Mouse (Mus musculus) liver, embryonic 11.5 days (tissue): ENCODE data around the gene Actl7a. TPM values are rescaled to one million over a fixed set of nuclear protein-coding genes. Genes with fewer than 3 reads are reported as not detected.

ENCODE experiments used
- ATAC-seq: fragments of 200-750 bp; cut with Nextera tagmentation; replicated peaks from 2 replicates; pipeline ENCODE4 v1.8.0; 2017; ENCODE audit warnings: moderate number of reproducible peaks, mild to moderate bottlenecking, moderate TSS enrichment, moderate library complexity; ENCODE audit not compliant: low FRiP score
- DNase-seq: peaks from one replicate; pipeline ENCODE4 v3.0.0-alpha.2; 2017; ENCODE audit warnings: low spot score
- H3K27ac ChIP-seq: fragments of 300-500 bp; sonication (generic); 2 replicates; pipeline ENCODE4 v1.5.1; 2014; ENCODE audit warnings: mild to moderate bottlenecking, low read depth, low read length, control low read depth
- H3K27me3 ChIP-seq: fragments of 300-500 bp; sonication (generic); replicated peaks from 2 replicates; pipeline ENCODE4 v1.6.1; 2014; ENCODE audit warnings: low read length, mixed read lengths; ENCODE audit not compliant: control insufficient read depth, insufficient read depth
- H3K36me3 ChIP-seq: fragments of 300-500 bp; sonication (generic); 2 replicates; pipeline ENCODE4 v1.6.1; 2014; ENCODE audit warnings: mild to moderate bottlenecking, low read length, moderate library complexity, mixed read lengths; ENCODE audit not compliant: control insufficient read depth, insufficient read depth
- H3K4me1 ChIP-seq: fragments of 300-500 bp; sonication (generic); replicated peaks from 2 replicates; pipeline ENCODE4 v1.6.1; 2014; ENCODE audit warnings: low read length, mixed read lengths; ENCODE audit not compliant: control insufficient read depth, insufficient read depth
- H3K4me2 ChIP-seq: fragments of 300-500 bp; sonication (generic); 2 replicates; pipeline ENCODE4 v1.6.1; 2014; ENCODE audit warnings: mild to moderate bottlenecking, control low read depth, moderate library complexity
- H3K4me3 ChIP-seq: fragments of 300-500 bp; sonication (generic); 2 replicates; pipeline ENCODE4 v1.5.1; 2014; ENCODE audit warnings: low read depth, low read length, control low read depth
- H3K9ac ChIP-seq: fragments of 300-500 bp; sonication (generic); 2 replicates; pipeline ENCODE4 v1.6.1; 2014; ENCODE audit warnings: low read depth, low read length, control low read depth
- H3K9me3 ChIP-seq: fragments of 300-500 bp; sonication (generic); 2 replicates; pipeline ENCODE4 v1.6.1; 2016; ENCODE audit warnings: low read length, inconsistent platforms, mixed read lengths; ENCODE audit not compliant: control insufficient read depth
- WGBS: fragments of 180-500 bp; shearing (Covaris S2); extraction: QIAGEN DNeasy Blood & Tissue Kit; methylation state at CpG from one replicate; pipeline ENCODE4 v1.1.7; 2014; 5-methylcytosine and 5-hydroxymethylcytosine counted together
- polyA plus RNA-seq: library from polyadenylated mRNA; unstranded; fragments of >200 nt; fragmentation: Nextera tagmentation; extraction: Ambion mirVana; gene quantifications from 2 replicates; pipeline ENCODE4 v1.2.1, GENCODE M21; 2014

Actl7a gene
- polyA plus RNA-seq, 1 experiment from 2014 or later, result not detected

DNA sequence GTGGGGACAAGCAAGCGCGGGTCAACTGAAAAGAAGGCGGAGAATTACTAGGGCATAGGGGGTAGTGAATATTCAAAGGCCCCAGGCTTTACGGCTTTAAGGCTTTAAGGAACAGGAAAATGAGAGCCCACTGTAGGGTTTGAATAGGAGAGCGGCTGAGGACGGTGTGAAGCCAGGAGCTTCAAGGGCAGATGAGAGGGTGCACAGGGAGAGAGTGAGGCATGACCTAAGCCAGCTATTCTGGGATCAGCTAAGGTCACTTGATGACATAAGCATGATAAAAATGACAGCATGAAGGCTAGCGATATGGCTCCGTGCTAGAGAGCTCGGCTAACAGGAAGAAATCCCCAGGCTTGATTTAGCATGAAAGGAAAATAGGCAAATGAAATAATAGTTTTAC lies 23.8 kb upstream of the Actl7a start:
- WGBS, result 70% methylated on average over 9 of the region's 9 CpGs
- DNase-seq, result no peak

DNA sequence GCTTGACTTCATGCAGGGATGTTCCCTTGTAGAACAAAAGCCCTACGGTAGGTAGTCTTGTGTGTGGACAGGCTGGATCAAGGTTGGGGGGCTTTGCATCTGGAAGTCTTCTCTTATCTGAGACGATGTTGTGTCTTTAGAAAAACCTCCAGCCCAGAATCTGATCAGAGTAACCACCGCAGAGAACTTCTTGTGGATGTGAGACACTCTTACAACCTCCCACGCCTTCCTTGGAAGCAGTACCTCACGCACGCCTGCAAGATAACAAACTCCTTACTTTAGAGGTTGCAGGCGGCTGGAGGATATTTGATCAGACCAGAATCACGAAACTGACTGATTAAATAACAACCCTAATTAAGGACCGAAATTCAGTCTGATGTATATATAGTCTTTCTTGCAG lies 22.8 kb upstream of the Actl7a start:
- no peak overlapping the region for H3K4me2 ChIP-seq
- no peaks in the 10 kb centered on the region for H3K9me3 ChIP-seq
- no peaks in the 10 kb centered on the region for H3K4me1 ChIP-seq
- H3K36me3 ChIP-seq, result no peaks in the 10 kb centered on the region
- DNase-seq (no peak), ATAC-seq (no peak)
- WGBS, result 70% methylated on average over 9 of the region's 9 CpGs
- no peak overlapping the region for H3K27ac ChIP-seq
- no peaks in the 10 kb centered on the region for H3K27me3 ChIP-seq
- H3K9ac ChIP-seq, result no peak overlapping the region
- H3K4me3 ChIP-seq, result no peak overlapping the region

More for the DNA sequence above, 23.8 kb upstream of the Actl7a start:
- H3K27me3 ChIP-seq, result no peaks in the 10 kb centered on the region
- H3K4me3 ChIP-seq, result no peak overlapping the region
- H3K4me2 ChIP-seq, result no peak overlapping the region
- H3K4me1 ChIP-seq, result no peaks in the 10 kb centered on the region
- H3K9me3 ChIP-seq, result no peaks in the 10 kb centered on the region
- no peak for ATAC-seq
- no peak overlapping the region for H3K27ac ChIP-seq
- H3K36me3 ChIP-seq, result no peaks in the 10 kb centered on the region
- no peak overlapping the region for H3K9ac ChIP-seq

DNA sequence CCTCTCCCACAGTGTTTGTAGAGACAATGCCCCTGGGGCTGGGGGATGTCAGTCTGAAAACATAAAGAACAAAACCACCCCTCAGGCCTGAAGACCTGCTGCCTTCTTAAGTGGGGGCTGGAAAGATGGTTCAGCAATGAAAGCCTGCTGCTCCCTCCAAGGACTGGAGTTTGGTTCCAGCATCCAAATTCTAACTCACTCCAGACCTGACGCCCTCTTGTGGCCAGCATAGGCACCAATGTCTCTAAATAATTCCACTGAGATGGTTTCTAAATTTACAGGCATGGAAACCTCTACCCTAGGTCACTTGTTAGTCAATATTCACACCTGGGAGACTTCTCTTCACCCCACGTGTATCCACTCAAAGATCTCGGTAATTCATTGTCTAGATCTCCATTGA lies 21.7 kb upstream of the Actl7a start:
- H3K4me1 ChIP-seq, result no peaks in the 10 kb centered on the region
- H3K4me2 ChIP-seq, result no peak overlapping the region
- H3K27me3 ChIP-seq, result no peaks in the 10 kb centered on the region
- no peak overlapping the region for H3K9ac ChIP-seq
- H3K4me3 ChIP-seq, result no peak overlapping the region
- no peak for ATAC-seq
- H3K36me3 ChIP-seq, result no peaks in the 10 kb centered on the region
- H3K9me3 ChIP-seq, result no peaks in the 10 kb centered on the region
- no peak overlapping the region for H3K27ac ChIP-seq
- DNase-seq, result no peak
- WGBS, result 27% methylated on average over 3 of the region's 3 CpGs

DNA sequence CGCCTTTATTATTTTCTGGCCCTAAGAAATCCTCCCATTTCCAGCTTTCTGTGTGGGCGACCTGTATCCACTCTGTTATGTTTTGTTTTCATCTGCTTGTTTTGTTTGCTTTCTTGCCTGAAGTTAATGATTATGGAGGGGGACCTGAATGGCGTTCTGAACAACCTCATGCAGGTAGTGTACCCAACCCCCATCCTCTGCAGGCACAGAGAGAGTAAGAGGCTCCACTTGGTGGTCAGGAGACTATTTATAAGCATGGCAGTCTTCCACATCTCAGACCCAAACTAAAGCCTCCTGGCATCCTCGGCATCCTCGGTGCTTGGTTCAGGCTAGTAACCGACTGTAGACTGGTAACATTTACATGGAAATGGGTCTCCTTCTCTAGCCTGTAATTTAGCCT lies 20.9 kb upstream of the Actl7a start:
- no peak for DNase-seq
- H3K9me3 ChIP-seq, result no peaks in the 10 kb centered on the region
- no peaks in the 10 kb centered on the region for H3K27me3 ChIP-seq
- no peak for ATAC-seq
- no peak overlapping the region for H3K4me3 ChIP-seq
- no peak overlapping the region for H3K4me2 ChIP-seq
- no peak overlapping the region for H3K27ac ChIP-seq
- no peak overlapping the region for H3K9ac ChIP-seq
- H3K36me3 ChIP-seq, result no peaks in the 10 kb centered on the region
- H3K4me1 ChIP-seq, result no peaks in the 10 kb centered on the region
- 66% methylated on average over 6 of the region's 6 CpGs for WGBS

DNA sequence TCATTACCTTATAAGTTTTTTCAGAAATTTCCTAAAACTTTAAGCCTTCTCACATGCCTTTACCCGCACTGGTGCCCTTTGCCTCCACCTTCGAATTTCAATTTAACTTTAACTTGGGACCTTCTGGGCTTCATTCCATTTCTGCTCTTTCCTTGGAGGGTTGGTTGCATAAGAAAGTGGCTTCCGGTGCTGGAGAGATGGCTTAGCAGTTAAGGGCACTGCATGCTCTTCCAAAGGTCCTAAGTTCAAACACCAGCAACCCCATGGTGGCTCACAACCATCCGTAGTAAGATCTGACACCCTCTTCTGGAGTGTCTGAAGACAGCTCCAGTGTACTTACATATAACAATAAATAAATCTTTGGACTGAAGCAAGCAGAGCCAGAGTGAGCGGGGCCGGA lies 20.0 kb upstream of the Actl7a start:
- 83% methylated on average over 6 of the region's 6 CpGs for WGBS
- Histone ChIP-seq H3K27me3 (no peaks in the 10 kb centered on the region), H3K9me3 (no peaks in the 10 kb centered on the region), H3K4me2 (no peak overlapping the region), H3K36me3 (no peaks in the 10 kb centered on the region), H3K27ac (no peak overlapping the region), H3K4me1 (no peaks in the 10 kb centered on the region), H3K9ac (no peak overlapping the region), H3K4me3 (no peak overlapping the region)
- DNase-seq (no peak), ATAC-seq (no peak)

DNA sequence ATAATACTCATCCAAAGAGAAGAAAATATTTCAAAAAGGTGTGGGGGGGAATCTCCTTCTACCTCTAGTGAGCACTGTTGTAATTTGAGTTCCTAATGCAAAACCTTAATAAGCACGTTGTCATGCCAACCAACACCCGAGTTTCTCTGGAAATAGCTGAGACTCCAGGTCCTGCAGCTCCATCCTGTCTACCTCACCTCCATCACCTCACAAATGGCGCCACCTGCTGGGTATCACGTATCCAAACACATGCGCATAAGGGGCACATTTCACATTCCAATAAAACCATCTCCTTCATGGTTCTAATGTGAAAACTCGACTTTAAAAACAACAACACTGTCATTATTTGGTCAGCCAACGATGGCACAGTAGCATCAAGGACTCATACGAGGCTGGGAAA lies 17.4 kb upstream of the Actl7a start:
- DNase-seq (no peak), ATAC-seq (no peak)
- no peaks in the 10 kb centered on the region for H3K36me3 ChIP-seq
- H3K9me3 ChIP-seq, result no peaks in the 10 kb centered on the region
- H3K4me1 ChIP-seq, result no peaks in the 10 kb centered on the region
- no peak overlapping the region for H3K4me2 ChIP-seq
- no peak overlapping the region for H3K27ac ChIP-seq
- H3K27me3 ChIP-seq, result no peaks in the 10 kb centered on the region
- H3K4me3 ChIP-seq, result no peak overlapping the region
- no peak overlapping the region for H3K9ac ChIP-seq
- WGBS, result 53% methylated on average over 8 of the region's 8 CpGs

DNA sequence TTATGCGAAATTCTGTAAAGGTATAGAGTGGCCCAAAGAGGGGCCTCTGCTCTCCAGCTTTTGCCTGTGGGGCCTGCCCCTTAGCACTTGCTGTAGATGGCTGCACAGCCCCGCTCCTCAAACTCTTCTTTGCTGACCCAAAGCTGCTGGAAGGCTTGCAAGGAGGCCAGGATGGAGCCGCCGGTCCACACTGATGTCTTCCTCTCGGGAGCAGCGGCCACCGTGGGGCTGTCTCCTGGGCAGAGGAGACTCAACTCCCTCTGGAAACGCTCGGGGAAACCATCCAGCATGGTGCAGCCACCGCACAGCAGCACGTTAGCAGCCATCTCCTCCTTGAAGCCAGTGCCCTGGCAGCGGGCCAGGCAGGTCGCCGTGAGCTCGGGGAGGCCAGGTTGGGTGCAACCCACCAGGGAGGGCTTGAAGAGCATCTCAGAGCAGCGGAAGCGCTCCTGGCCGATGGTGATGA lies 3.2 kb upstream of the Actl7a start, which contains the start of gene Gm26657:
TSS of gene Gm26657 (plus strand) at position 51 of the 466 bp plus-strand sequence.
- Histone ChIP-seq H3K9ac (no peak within 1 kb of the TSS), H3K36me3 (no peaks in the 10 kb centered on the region), H3K4me2 (no peak within 1 kb of the TSS), H3K4me3 (no peak within 1 kb of the TSS), H3K9me3 (no peaks in the 10 kb centered on the region), H3K4me1 (no peaks in the 10 kb centered on the region), H3K27me3 (no peaks in the 10 kb centered on the region), H3K27ac (no peak within 1 kb of the TSS)
- DNase-seq, result no peak
- no peak for ATAC-seq
- WGBS, result 85% methylated on average over 18 of the region's 18 CpGs

DNA sequence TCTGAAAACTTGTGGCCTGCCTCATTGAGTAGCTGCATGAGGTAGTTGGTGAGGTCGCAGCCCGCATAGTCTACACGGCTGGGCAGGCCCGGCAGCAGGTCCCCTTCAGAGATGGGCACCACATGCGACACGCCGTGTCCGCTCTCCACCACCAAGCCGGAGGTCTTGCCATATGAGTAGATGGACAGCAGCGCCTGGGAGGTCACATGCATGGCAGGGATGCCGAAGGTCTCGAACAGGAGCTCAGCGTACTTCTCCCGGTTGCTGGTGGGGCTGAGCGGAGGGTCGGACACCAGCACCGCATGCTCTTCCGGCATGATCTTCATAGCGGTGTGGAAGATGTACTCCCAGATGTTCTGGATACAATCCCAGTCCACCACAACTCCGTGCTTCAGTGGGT lies 2.6 kb upstream of the Actl7a start:
- ATAC-seq (no peak), DNase-seq (no peak)
- Histone ChIP-seq H3K9me3 (no peaks in the 10 kb centered on the region), H3K27me3 (no peaks in the 10 kb centered on the region), H3K36me3 (peaks cover 2% of the 10 kb centered on the region), H3K4me3 (no peak overlapping the region), H3K27ac (no peak overlapping the region), H3K9ac (no peak overlapping the region), H3K4me2 (no peak overlapping the region), H3K4me1 (no peaks in the 10 kb centered on the region)
- WGBS, result 95% methylated on average over 20 of the region's 20 CpGs

DNA sequence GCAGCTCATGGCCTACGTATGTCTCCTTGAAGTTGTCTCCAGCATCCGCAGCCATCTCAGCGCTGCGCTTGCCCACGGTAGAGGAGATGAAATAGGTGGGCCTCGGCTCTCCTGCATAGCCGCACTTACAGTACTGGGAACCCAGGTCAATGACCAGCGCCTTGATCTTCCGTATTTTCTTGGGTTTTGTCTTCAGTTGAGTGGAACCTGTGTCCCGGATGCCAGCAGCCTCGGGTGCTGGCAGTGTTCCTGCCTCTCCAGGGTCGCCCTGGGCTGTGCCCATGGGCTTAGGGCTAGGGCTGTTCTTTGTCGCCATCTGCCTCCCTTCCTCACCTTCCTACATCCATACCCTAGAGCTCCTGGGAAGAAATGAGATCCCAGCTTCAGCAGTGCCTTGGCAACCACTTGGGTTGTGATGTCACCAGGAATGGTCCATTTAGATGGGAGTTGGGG lies 2.1 kb upstream of the Actl7a start, which contains the start of gene Actl7b:
TSS of gene Actl7b (minus strand) at position 403 of the 453 bp plus-strand sequence.
- H3K9ac ChIP-seq, result no peak within 1 kb of the TSS
- no peak within 1 kb of the TSS for H3K27ac ChIP-seq
- WGBS, result 91% methylated on average over 13 of the region's 13 CpGs
- ATAC-seq (no peak), DNase-seq (no peak)
- no peak within 1 kb of the TSS for H3K4me2 ChIP-seq
- no peaks in the 10 kb centered on the region for H3K9me3 ChIP-seq
- H3K4me1 ChIP-seq, result no peaks in the 10 kb centered on the region
- H3K27me3 ChIP-seq, result no peaks in the 10 kb centered on the region
- peaks cover 4% of the 10 kb centered on the region for H3K36me3 ChIP-seq
- no peak within 1 kb of the TSS for H3K4me3 ChIP-seq
